Mouse (Mus musculus) lung, embryonic 14.5 days (tissue): ENCODE measurements around the gene Mmp14. TPM values are rescaled to one million over a fixed set of nuclear protein-coding genes. Genes with fewer than 3 reads are reported as not detected.

Experiments used
- ATAC-seq: fragments of 200-750 bp; cut with Nextera tagmentation; 2 replicates; pipeline ENCODE4 v1.8.0; 2017; ENCODE audit warnings: mild to moderate bottlenecking, moderate TSS enrichment, moderate library complexity; ENCODE audit not compliant: insufficient read depth
- DNase-seq: peaks from one replicate; pipeline ENCODE4 v3.0.0-alpha.2; 2015
- H3K27ac ChIP-seq: fragments of 300-500 bp; sonication (generic); 2 replicates; pipeline ENCODE4 v1.5.1; 2014; ENCODE audit warnings: low read depth, mild to moderate bottlenecking, moderate library complexity
- H3K27me3 ChIP-seq: fragments of 300-500 bp; sonication (generic); 2 replicates; pipeline ENCODE4 v1.6.1; 2014; ENCODE audit warnings: low read length, control low read depth; ENCODE audit not compliant: insufficient read depth
- H3K36me3 ChIP-seq: fragments of 300-500 bp; sonication (generic); 2 replicates; pipeline ENCODE4 v1.6.1; 2014; ENCODE audit warnings: control low read depth; ENCODE audit not compliant: insufficient read depth
- H3K4me1 ChIP-seq: fragments of 300-500 bp; sonication (generic); 2 replicates; pipeline ENCODE4 v1.6.1; 2014; ENCODE audit warnings: antibody characterized with exemption, control low read depth; ENCODE audit not compliant: insufficient read depth
- H3K4me2 ChIP-seq: fragments of 300-500 bp; sonication (generic); 2 replicates; pipeline ENCODE4 v1.6.1; 2014; ENCODE audit warnings: mild to moderate bottlenecking
- H3K4me3 ChIP-seq: fragments of 300-500 bp; sonication (generic); 2 replicates; pipeline ENCODE4 v1.5.1; 2014; ENCODE audit warnings: low read depth, low read length
- H3K9ac ChIP-seq: fragments of 300-500 bp; sonication (generic); 2 replicates; pipeline ENCODE4 v1.6.1; 2014
- H3K9me3 ChIP-seq: fragments of 300-500 bp; sonication (generic); 2 replicates; pipeline ENCODE4 v1.6.1; 2016; ENCODE audit warnings: low read depth, low read length, control low read depth
- CTCF ChIP-seq: IDR thresholded peaks from 2 replicates; pipeline ENCODE4 v1.5.1; 2016; ENCODE audit warnings: antibody characterized with exemption, low read depth
- WGBS: fragments of 180-500 bp; shearing (Covaris S2); extraction: QIAGEN DNeasy Blood & Tissue Kit; methylation state at CpG from one replicate; pipeline ENCODE4 v1.1.7; 2014; 5-methylcytosine and 5-hydroxymethylcytosine counted together
- polyA plus RNA-seq: library from polyadenylated mRNA; unstranded; fragments of >200 nt; fragmentation: Nextera tagmentation; extraction: Ambion mirVana; gene quantifications from 2 replicates; pipeline ENCODE4 v1.2.1, GENCODE M21; 2014

Mmp14 gene
- polyA plus RNA-seq, 1 experiment from 2014 or later = 187 TPM

DNA sequence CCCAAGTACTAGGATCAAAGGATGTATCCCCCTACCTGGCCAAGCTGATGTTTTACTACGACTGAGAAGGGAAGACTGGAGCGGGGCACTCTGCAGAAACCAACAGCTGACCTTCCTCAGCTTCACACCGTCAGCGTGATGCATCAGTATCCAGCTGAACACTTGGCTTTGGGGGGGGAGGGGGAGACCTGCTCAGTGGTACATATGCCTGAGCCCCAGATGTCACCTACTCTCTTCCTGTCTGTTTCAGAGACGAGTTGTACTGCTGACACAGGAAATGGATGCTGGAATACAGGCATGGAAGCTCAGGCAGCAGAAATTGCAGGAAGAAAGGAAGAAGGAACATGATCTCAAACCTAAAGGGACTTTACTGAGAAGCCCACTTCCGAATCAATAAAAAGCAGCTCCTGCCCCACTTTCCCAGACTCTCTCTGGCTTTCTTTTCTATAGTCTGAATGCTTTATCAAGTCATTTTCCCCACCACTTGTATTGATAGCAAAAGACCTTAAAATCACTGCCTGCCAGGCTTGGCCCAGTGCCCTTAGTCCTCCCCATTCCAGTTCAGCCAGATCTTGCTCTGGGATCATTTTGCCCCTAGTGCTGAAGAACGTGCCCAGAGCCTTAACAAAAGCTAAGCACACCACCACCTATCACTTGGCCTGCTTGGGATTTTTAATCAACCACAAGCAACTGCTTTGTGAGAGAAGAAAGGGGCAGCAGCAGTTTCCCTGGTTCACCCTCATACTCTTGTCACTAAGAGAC lies 1.9 kb upstream of the Mmp14 start:
- no peak for TF ChIP-seq CTCF
- H3K4me1 ChIP-seq = peaks cover 28% of the 10 kb centered on the region
- H3K9ac ChIP-seq = no peak overlapping the region
- H3K27ac ChIP-seq = peak overlapping the region; percentile 99; the same call in 1 of the 2 replicates
- no peaks in the 10 kb centered on the region for H3K27me3 ChIP-seq
- no peaks in the 10 kb centered on the region for H3K9me3 ChIP-seq
- peaks cover 12% of the 10 kb centered on the region; the same call in 1 of the 2 replicates for H3K36me3 ChIP-seq
- 0 out of 2 replicates have a peak overlapping the region, but pooled peaks have one; percentile 1 for H3K4me3 ChIP-seq
- peak overlapping the region; percentile 94; the same call in 1 of the 2 replicates for H3K4me2 ChIP-seq
- WGBS = 31% methylated on average over 7 of the region's 7 CpGs
- ATAC-seq (no peak), DNase-seq (peak; percentile 43)

DNA sequence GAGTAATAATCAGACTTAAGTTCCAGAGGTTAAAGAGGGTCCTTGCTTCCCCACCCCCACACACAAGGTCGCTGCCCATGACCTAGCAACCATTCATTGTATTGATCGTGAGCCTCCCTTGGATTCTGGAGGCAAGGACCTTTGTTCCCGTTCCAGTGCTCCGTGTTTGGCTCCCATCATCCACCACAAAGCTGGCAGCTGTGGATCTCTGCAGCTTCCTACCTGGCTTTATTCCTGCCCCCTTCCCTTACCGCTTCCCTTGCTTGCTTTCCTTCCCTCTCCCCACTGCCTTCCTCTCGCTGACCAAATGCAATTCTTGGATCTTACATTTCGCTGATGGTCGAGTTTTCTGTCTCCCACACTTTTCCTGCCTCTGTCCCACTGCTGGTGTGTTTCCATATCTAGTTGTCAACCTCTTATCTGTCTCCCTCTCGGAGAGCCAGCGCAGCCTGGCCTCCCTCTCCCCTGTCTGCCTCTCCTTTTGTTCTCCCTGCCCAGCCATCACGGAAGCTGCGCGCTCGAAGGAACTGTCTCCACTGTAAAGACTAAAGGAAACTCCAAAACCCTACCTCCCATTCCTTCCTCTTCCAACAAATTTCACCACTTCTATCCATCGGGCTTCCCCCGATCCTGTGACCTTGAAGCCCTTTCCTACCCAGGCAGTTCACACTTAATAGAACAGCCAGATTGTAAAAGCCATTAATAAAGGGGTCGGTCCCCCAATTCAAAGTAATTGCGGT lies 836 bp upstream of the Mmp14 start:
- WGBS = 5% methylated on average over 18 of the region's 18 CpGs
- Histone ChIP-seq H3K27me3 (no peaks in the 10 kb centered on the region), H3K36me3 (peaks cover 14% of the 10 kb centered on the region), H3K9me3 (no peaks in the 10 kb centered on the region), H3K4me1 (peaks cover 35% of the 10 kb centered on the region), H3K9ac (peak overlapping the region; percentile 98), H3K4me3 (peak overlapping the region; percentile 90), H3K27ac (peak overlapping the region; percentile 99), H3K4me2 (peak overlapping the region; percentile 94)
- TF ChIP-seq CTCF = no peak
- peak; percentile 54 for DNase-seq
- no peak for ATAC-seq

DNA sequence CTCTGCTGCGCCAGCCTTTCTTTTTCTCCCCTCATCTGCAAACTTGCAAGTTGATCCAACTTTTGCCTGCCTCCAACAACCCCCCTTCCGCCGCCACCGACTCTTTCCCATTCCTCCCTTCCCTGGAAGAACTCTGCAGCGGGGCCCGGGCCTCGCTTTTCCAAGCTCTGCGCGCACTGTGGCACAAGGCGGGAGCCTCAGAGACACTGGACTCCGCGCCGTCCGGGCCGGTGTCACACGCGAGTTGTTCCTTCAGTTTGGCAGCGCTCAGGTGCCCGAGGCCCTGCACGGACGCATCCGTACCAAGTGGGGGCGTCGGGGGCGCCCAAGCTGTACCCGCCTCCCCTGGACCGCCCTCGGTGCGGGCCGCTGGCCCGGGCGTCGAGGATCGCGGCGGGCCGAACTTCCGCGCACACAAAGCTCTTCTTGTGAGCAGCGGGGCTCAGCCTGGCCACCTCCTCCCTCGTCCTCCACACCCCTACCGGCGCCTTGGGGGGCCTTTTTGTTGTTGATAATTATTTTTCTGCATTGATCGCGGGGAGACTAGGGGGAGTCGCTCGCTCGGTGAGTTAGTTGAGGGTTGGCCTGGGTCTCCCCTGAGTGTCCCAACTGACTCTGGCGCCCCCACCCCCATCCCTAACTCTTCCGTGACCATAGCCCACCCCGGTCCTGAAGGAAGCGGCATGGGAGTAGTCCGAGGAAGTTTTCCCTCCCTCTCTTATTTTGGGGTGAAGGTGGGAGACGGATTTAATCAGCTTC lies 845 bp downstream of the Mmp14 start:
- 0 out of 2 replicates have a peak, but pooled peaks have one; percentile 26 for TF ChIP-seq CTCF
- Histone ChIP-seq H3K27ac (peak overlapping the region; percentile 99), H3K36me3 (peaks cover 31% of the 10 kb centered on the region), H3K9ac (peak overlapping the region; percentile 98), H3K4me3 (peak overlapping the region; percentile 90), H3K9me3 (no peaks in the 10 kb centered on the region), H3K4me1 (peaks cover 33% of the 10 kb centered on the region), H3K27me3 (no peaks in the 10 kb centered on the region), H3K4me2 (peak overlapping the region; percentile 94)
- WGBS = under 1% methylated on average over 54 of the region's 54 CpGs
- ATAC-seq (peak; percentile 45), DNase-seq (peak; percentile 72)

DNA sequence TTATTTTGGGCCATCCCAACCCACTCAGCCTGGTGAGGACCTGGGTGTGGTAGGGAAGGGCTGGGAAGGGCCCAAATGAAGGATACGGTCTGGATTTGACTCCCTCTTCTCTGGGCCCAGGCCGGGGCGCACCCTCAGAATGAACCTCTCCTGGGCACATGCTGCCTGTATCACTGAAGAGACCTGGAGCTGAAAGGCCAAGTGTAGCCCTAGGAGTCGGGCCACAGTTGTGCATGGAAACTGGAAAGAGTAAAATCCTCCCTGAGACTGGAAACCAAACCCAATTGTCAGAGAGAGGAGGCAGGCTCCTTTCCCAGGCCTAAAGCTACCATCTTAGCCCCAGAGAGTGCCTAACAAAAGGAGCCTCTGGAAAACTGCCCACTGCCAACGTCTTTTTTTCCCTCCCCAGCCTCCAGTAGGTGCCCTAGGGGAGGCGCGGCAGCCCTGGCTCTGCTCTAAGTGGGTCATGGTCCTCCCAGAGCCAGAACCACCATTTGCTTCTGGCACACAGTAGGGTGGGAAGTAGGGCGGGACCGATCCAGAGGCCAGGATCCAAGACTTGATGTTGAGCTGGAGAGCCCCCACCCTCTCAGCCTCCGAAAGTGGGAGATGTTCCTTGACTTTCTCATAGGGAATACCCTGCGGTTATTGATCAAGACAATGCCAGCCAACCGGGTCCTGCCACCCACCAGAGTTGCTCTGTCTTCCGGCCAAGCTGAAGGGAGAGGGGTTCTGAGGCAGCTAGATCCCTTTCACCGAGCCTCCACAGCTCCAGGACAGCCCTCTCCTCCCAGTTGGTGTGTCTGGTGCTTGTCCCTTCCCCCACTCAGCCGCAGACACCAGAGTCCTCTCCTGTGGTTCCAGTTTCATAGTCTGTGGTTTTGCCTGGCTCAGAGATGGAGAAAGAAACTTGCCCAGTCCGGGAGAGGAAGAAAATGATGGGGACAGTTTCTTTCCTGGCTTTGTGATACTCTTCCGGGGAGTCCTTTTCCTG lies 1.7 kb downstream of the Mmp14 start:
- H3K4me2 ChIP-seq = peak overlapping the region; percentile 94
- no peak for TF ChIP-seq CTCF
- H3K27me3 ChIP-seq = no peaks in the 10 kb centered on the region
- no peak for ATAC-seq
- peaks cover 33% of the 10 kb centered on the region for H3K4me1 ChIP-seq
- peak overlapping the region; percentile 90 for H3K4me3 ChIP-seq
- DNase-seq = peak; percentile 53
- no peaks in the 10 kb centered on the region for H3K9me3 ChIP-seq
- peak overlapping the region; percentile 99 for H3K27ac ChIP-seq
- 20% methylated on average over 17 of the region's 17 CpGs for WGBS
- H3K36me3 ChIP-seq = peaks cover 37% of the 10 kb centered on the region
- H3K9ac ChIP-seq = peak overlapping the region; percentile 98

DNA sequence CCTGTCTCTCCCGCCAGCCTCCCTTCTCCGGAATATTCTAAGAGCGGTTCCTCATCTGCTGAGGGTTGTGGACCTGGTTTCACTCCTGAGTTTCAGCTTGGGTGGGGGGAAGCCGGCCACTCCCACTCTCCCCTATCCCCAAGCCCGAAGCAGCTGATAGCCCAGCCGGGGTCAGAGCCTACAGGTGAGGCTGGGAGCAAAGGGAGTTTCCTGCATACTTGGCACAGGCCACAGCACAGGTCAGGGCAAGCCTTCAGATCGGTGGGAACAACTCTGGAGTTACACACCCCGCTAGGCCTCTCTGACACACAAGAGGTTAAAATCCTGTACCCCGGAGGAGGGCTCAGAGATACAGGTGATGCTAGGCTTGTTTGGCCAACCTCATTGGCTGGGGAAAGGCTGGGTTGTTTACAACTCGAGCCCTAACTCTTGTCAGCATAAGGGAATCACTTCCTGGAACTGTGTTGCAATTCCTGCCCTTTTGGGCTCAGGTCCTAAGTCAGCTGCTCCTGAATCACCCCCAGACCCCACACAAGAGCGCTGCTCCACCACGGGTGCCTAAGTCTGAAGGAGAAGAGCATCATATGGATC lies 2.6 kb downstream of the Mmp14 start:
- Histone ChIP-seq H3K27ac (peak overlapping the region; percentile 99; the same call in 1 of the 2 replicates), H3K36me3 (peaks cover 46% of the 10 kb centered on the region), H3K4me1 (peaks cover 32% of the 10 kb centered on the region), H3K4me3 (peak overlapping the region; percentile 90), H3K27me3 (no peaks in the 10 kb centered on the region), H3K9ac (peak overlapping the region; percentile 98), H3K4me2 (peak overlapping the region; percentile 94), H3K9me3 (no peaks in the 10 kb centered on the region)
- no peak for TF ChIP-seq CTCF
- 46% methylated on average over 12 of the region's 12 CpGs for WGBS
- DNase-seq (no peak), ATAC-seq (no peak)
